Mouse (Mus musculus): ENCODE results near the gene Foxi1. TPM values are rescaled to one million over a fixed set of nuclear protein-coding genes. Genes with fewer than 3 reads are reported as not detected.
A peak's percentile ranks its signal among the peaks of the same experiment; 100 is the strongest.
"Not testable (repeated sequence)": the region's sequence is repeated elsewhere in the genome, so short reads cannot be mapped to it uniquely, and the experiment has no call there.

The Foxi1 gene
- polyA plus RNA-seq (2012; ENCODE audit: insufficient read depth, insufficient read length, low replicate concordance, missing spikeins): not detected in 2 replicates

- no peak for TF ChIP-seq CTCF (IDR thresholded peaks at IDR 0.05; ENCODE audit: insufficient read depth, low read depth, low read length)
- TF ChIP-seq POLR2A (IDR thresholded peaks at IDR 0.05; ENCODE audit: insufficient read depth, low read depth, low read length): no peak
- Histone ChIP-seq H3K4me3 (ENCODE audit: insufficient read depth, low read depth, low read length) (no peak within 1 kb of the TSS), H3K4me1 (ENCODE audit: control insufficient read depth, insufficient read depth, low read length) (no peaks in the 10 kb centered on the region; the same call in none of the 2 replicates), H3K27ac (ENCODE audit: insufficient read depth, low read depth, low read length) (no peak within 1 kb of the TSS)
- WGBS: 83% methylated on average over 10 of the region's 10 CpGs
Observed at GRCm38 (mm10) chr11:34207989-34208388, at the start of gene Foxi1. Gene Foxi1 (minus strand): TSS chr11:34208089.

GRCm38 (mm10) chr11:34242979-34243378 is 35.1 kb upstream of the Foxi1 start:
- TF ChIP-seq CTCF (IDR thresholded peaks at IDR 0.05; ENCODE audit: insufficient read depth, low read depth, low read length) (no peak), POLR2A (IDR thresholded peaks at IDR 0.05; ENCODE audit: insufficient read depth, low read depth, low read length) (no peak)
- Histone ChIP-seq H3K4me3 (ENCODE audit: insufficient read depth, low read depth, low read length) (no peak overlapping the region), H3K4me1 (ENCODE audit: control insufficient read depth, insufficient read depth, low read length) (no peaks in the 10 kb centered on the region), H3K27ac (ENCODE audit: insufficient read depth, low read depth, low read length) (no peak overlapping the region)
- WGBS: 59% methylated on average over 6 of the region's 6 CpGs

GRCm38 (mm10) chr11:34240252-34240651 is 32.4 kb upstream of the Foxi1 start:
- H3K27ac ChIP-seq (ENCODE audit: insufficient read depth, low read depth, low read length): no peak overlapping the region
- H3K4me3 ChIP-seq (ENCODE audit: insufficient read depth, low read depth, low read length): no peak overlapping the region
- 97% methylated on average over 1 of the region's 1 CpGs for WGBS
- H3K4me1 ChIP-seq (ENCODE audit: control insufficient read depth, insufficient read depth, low read length): peaks cover 4% of the 10 kb centered on the region
- TF ChIP-seq POLR2A (IDR thresholded peaks at IDR 0.05; ENCODE audit: insufficient read depth, low read depth, low read length): no peak
- no peak for TF ChIP-seq CTCF (IDR thresholded peaks at IDR 0.05; ENCODE audit: insufficient read depth, low read depth, low read length)

DNA sequence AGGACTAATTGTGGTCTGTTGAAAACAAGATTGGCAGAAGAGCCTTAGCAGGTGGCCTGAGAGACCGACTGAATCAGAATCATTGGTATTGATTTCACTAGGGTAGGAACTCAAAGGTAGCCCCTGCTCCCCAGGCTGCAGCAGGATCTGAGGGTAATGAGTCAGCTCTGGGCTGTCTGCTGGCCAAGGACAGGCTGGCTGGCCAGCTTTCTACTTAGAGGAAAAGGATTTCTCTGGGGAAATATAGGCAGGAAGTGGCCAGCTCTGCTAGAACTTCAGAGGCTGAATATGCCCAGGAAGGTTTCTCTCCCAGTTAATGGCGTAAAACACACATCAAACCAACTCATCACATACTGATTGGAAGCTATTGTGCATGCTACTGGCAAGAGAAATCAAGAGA is 31.8 kb upstream of the Foxi1 start:
- no peak overlapping the region for H3K27ac ChIP-seq (ENCODE audit: insufficient read depth, low read depth, low read length)
- WGBS: 81% methylated on average over 2 of the region's 2 CpGs
- TF ChIP-seq POLR2A (IDR thresholded peaks at IDR 0.05; ENCODE audit: insufficient read depth, low read depth, low read length): no peak
- TF ChIP-seq CTCF (IDR thresholded peaks at IDR 0.05; ENCODE audit: insufficient read depth, low read depth, low read length): no peak

GRCm38 (mm10) chr11:34236885-34237284 is 29.0 kb upstream of the Foxi1 start:
- WGBS: 63% methylated on average over 6 of the region's 6 CpGs
- peaks cover 4% of the 10 kb centered on the region for H3K4me1 ChIP-seq (ENCODE audit: control insufficient read depth, insufficient read depth, low read length)
- H3K4me3 ChIP-seq (ENCODE audit: insufficient read depth, low read depth, low read length): no peak overlapping the region
- H3K27ac ChIP-seq (ENCODE audit: insufficient read depth, low read depth, low read length): no peak overlapping the region
- TF ChIP-seq CTCF (IDR thresholded peaks at IDR 0.05; ENCODE audit: insufficient read depth, low read depth, low read length) (no peak), POLR2A (IDR thresholded peaks at IDR 0.05; ENCODE audit: insufficient read depth, low read depth, low read length) (no peak)

More for the DNA sequence above, 31.8 kb upstream of the Foxi1 start:
- Histone ChIP-seq H3K4me3 (ENCODE audit: insufficient read depth, low read depth, low read length) (no peak overlapping the region), H3K4me1 (ENCODE audit: control insufficient read depth, insufficient read depth, low read length) (peaks cover 4% of the 10 kb centered on the region)

DNA sequence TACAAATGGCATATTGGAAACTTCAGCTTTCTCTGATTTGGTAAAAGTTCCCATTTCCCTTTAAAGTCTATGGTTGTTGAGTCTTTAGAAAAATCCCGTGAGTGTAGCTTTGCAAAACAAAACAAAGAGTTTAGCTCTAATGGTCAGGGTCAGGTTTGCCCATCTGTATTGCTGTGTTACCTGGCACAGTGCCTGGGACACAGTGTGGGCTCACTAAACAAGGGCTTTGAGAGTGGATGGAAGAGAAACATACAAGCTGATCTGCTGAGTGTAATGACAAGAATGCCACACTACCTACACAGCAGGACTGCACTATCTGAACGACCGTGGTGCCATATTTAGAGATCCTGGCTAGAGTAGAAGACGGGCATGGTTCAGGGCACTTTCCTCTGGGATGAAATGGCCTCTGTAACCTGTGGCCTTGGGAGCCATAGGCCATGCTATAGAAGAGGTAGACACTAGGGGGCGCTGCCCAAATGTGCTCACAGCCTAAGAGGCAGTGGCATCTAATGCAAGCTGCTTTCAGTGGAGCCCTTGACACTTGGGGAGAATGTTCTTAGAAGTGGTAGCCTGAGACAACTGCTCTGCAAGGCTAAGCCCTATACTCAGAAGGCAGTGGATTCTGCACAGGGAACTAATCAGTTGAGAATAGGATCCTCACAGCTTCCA is 28.3 kb upstream of the Foxi1 start:
- Histone ChIP-seq H3K4me1 (ENCODE audit: control insufficient read depth, insufficient read depth, low read length) (peaks cover 9% of the 10 kb centered on the region), H3K4me3 (ENCODE audit: insufficient read depth, low read depth, low read length) (no peak overlapping the region), H3K27ac (ENCODE audit: insufficient read depth, low read depth, low read length) (no peak overlapping the region)
- TF ChIP-seq CTCF (IDR thresholded peaks at IDR 0.05; ENCODE audit: insufficient read depth, low read depth, low read length) (no peak), POLR2A (IDR thresholded peaks at IDR 0.05; ENCODE audit: insufficient read depth, low read depth, low read length) (no peak)
- 48% methylated on average over 5 of the region's 5 CpGs for WGBS

GRCm38 (mm10) chr11:34228758-34229364 is 21.0 kb upstream of the Foxi1 start:
- WGBS: 41% methylated on average over 6 of the region's 6 CpGs
- H3K4me3 ChIP-seq (ENCODE audit: insufficient read depth, low read depth, low read length): no peak overlapping the region
- no peak overlapping the region for H3K27ac ChIP-seq (ENCODE audit: insufficient read depth, low read depth, low read length)
- no peak for TF ChIP-seq POLR2A (IDR thresholded peaks at IDR 0.05; ENCODE audit: insufficient read depth, low read depth, low read length)
- peak; percentile 56; the same call in 1 of the 2 replicates for TF ChIP-seq CTCF (IDR thresholded peaks at IDR 0.05; ENCODE audit: insufficient read depth, low read depth, low read length)
- peaks cover 22% of the 10 kb centered on the region for H3K4me1 ChIP-seq (ENCODE audit: control insufficient read depth, insufficient read depth, low read length)

DNA sequence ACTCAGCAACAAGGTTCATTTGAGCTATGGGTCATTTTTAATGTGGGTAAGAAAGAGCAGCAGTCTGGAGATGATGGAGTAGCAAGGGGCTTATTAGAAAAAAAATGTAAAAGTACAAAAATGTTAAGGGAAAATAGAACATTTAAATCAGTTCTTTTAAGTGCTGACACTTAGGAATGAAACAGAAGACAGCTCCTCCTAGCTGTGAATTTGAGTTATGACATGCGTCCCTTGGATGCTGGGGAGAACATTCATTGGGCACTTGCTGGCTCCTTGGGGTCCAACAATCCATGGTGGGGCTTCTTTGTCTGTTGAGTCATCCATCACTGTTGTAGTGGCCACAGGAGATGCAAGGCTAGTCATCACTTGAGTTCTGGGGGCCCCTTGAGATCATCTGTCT is 19.3 kb upstream of the Foxi1 start:
- Histone ChIP-seq H3K27ac (ENCODE audit: insufficient read depth, low read depth, low read length) (no peak overlapping the region), H3K4me3 (ENCODE audit: insufficient read depth, low read depth, low read length) (no peak overlapping the region), H3K4me1 (ENCODE audit: control insufficient read depth, insufficient read depth, low read length) (peaks cover 22% of the 10 kb centered on the region)
- no peak for TF ChIP-seq POLR2A (IDR thresholded peaks at IDR 0.05; ENCODE audit: insufficient read depth, low read depth, low read length)
- peak; percentile 13; the same call in 1 of the 2 replicates for TF ChIP-seq CTCF (IDR thresholded peaks at IDR 0.05; ENCODE audit: insufficient read depth, low read depth, low read length)
- WGBS: 76% methylated on average over 1 of the region's 1 CpGs

GRCm38 (mm10) chr11:34220596-34220995 is 12.7 kb upstream of the Foxi1 start:
- H3K4me3 ChIP-seq (ENCODE audit: insufficient read depth, low read depth, low read length); H3K27ac ChIP-seq (ENCODE audit: insufficient read depth, low read depth, low read length); H3K4me1 ChIP-seq (ENCODE audit: control insufficient read depth, insufficient read depth, low read length): not testable (repeated sequence)
- 86% methylated on average over 4 of the region's 4 CpGs for WGBS

Measured in olfactory bulb, adult 2 months (tissue).